Mouse (Mus musculus): ENCODE data around the gene Trim16.

DNA sequence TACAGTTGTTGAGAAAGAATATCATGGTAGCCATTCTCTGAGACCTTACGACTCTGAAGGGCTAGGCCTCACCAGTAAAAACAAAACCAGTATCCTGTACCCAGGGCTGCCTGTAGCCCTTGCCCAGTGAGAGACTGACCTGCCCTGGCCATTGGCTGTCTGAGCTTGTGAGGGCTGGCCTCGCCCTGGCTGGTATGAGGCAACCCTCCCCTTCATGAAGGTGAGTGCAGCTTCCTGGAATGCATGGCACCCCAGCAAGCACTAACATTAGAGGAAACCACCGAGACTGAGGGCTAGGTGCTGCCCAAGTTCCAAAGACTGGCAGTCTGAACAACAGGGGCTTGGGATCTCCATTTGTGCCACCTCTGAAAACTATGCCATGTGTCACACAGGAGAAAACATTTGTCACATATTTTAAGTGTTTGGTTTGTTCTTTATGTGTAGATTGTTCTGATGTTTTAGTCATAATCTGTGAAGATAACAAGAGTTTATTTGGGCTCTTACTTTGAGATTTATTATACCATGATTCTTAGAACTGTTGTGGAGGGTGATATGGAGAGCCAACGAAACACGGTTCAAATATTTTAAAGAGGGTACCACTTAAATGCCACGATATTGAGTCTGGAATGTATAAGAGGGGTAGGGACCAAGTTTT, 5.9 kb upstream of the Trim16 start:
- TF ChIP-seq CTCF (IDR thresholded peaks at IDR 0.05) (no peak), POLR2A (IDR thresholded peaks at IDR 0.05; ENCODE audit: insufficient read depth, low read depth, low read length) (no peak)

All from heart, adult 2 months (tissue).